Mouse (Mus musculus): ENCODE data around the gene Ucp1. TPM values are rescaled to one million over a fixed set of nuclear protein-coding genes. Genes with fewer than 3 reads are reported as not detected.

Gene Ucp1
- total RNA-seq, 2 experiments from 2014 or later: 10.4 to 21.3 TPM

GRCm38 (mm10) chr8:83331899-83332697, 41.9 kb downstream of the Ucp1 start, which contains the start of gene Elmod2:
TSS of gene Elmod2 (minus strand) at chr8:83332486.
- peak; percentile 98 for DNase-seq

DNA sequence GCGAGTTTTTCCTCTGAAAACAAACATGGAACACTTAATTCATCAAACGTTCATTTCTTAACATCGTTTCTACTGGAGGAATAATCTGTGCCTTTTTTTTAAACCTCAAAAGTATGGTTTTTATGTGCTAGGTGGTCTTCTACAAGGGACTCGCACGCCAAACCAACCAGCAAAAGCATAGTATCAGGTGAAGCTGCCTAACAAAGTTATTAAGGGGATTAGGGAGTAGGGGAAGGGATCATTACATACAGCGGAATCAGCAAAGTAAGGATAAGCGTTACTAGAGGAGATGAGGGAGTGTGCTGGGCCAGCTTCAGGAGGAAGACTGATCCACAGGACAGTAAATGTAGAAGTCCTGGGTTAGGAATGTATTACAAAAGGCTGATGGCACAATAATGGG, 42.7 kb downstream of the Ucp1 start:
- DNase-seq: no peak

GRCm38 (mm10) chr8:83342076-83342475, 51.9 kb downstream of the Ucp1 start:
- no peak for DNase-seq

DNA sequence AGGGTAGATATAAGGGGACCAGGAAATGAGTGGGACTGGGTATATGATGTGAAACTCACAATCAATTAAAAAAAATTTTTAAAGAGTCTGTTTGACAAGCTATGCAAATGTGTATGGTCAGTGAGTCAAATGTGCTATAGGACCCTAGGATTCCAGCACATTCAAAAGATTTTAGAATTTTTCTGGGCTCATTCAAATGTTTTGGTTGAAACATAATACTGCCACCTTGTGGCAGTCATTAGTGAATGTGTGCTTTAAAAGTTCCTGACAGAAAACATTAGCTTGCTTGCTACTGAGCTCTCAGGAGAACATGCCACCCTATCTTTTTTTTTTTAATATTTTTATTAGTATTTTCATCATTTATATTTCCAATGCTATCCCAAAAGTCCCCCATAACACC, 52.5 kb downstream of the Ucp1 start:
- DNase-seq: no peak

Other genes with a start within 250 kb of the Ucp1 start
- gene Tbc1d9, start 125.0 kb upstream of the Ucp1 start, total RNA-seq (2021): 1 to 10 TPM; 7.0 to 8.3 TPM
- under 1 TPM in 1 of 2 experiments, not detected in 1; 0.33 TPM for gene Gm10645, start 124.2 kb upstream of the Ucp1 start, total RNA-seq (2021)
- 1 to 10 TPM; 8.3 to 9.5 TPM for gene Elmod2, start 42.1 kb downstream of the Ucp1 start, total RNA-seq (2021)
- not detected for gene Mgat4d, start 58.1 kb downstream of the Ucp1 start, total RNA-seq (2021)
- not detected for gene Clgn, start 99.5 kb downstream of the Ucp1 start, total RNA-seq (2021)
- gene Scoc, start 168.0 kb downstream of the Ucp1 start, total RNA-seq (2021): 10 to 100 TPM; 49.1 to 54.0 TPM
- not detected for gene Olfr370, start 245.4 kb downstream of the Ucp1 start, total RNA-seq (2021)

Measured in heart, postnatal 4 days (tissue).